In the genomic region with DNA sequence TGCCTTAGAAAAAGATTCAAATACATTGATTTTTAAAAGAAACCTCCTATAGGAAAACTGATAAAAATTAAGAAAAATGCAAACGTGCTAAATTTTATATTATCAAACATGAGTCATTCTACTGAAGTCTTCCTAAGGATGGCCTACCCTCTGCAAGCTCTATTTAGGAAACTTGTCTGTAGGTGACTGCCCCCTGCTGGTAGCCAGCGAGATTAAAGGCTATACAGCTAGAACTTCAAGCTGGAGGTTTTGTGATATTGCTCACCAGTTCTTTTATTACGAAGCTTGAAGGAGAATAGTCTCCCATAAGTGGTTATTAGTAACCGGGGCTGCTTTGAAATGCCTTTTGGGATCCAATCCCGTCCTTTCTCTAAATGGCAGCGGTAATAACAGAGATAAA, we compare ENCODE assay signal across 8 mouse cellular contexts.
DNase-seq lines count a peak whose midpoint lies in the region; ATAC-seq lines count a peak whose summit lies in the region.

No protein-coding gene starts in this region.

- ATAC-seq in megakaryocyte-erythroid progenitor cell, adult 5-6 weeks (replicated peaks; ENCODE audit: low FRiP score, low TSS enrichment, poor library complexity, severe bottlenecking): peak; percentile 55; the same call in 1 of the 2 replicates

- peak; percentile 36 for DNase-seq in gastrocnemius, adult 18-20 months (ENCODE audit: low spot score)
- DNase-seq in gastrocnemius, postnatal 36 days: no peak
- peak; percentile 15 to 40 for DNase-seq in urinary bladder, postnatal 36 days (ENCODE audit: low spot score in 2 of 2)
- DNase-seq in urinary bladder, postnatal 10 days (ENCODE audit: low spot score): no peak
- DNase-seq in cerebellum, postnatal 4 days (ENCODE audit: low spot score in 2 of 2): peak; percentile 35 to 49
- DNase-seq in kidney, postnatal 25 days: peak; percentile 62 to 79
- peak; percentile 62 for DNase-seq in thymus, postnatal 25 days

- intact Hi-C loops in gastrocnemius, postnatal 36 days (cut with DNase I): loop anchor here (2.0 kb wide), 1 partner anchor 251 kb away; no protein-coding TSS in a partner anchor

Comparison
In these comparisons a context has a peak if more than half of its experiments do, and no peak if none do; other contexts are left out.
1. DNase-seq: peak in gastrocnemius, adult 18-20 months (single experiment), urinary bladder, postnatal 36 days (2 of 2), cerebellum, postnatal 4 days (2 of 2), kidney, postnatal 25 days (2 of 2) and thymus, postnatal 25 days (single experiment); none in gastrocnemius, postnatal 36 days (0 of 2) and urinary bladder, postnatal 10 days (single experiment).